Mouse (Mus musculus) heart, embryonic 11.5 days (tissue): ENCODE results near the gene Fam131a. TPM values are rescaled to one million over a fixed set of nuclear protein-coding genes. Genes with fewer than 3 reads are reported as not detected.
A peak's percentile ranks its signal among the peaks of the same experiment; 100 is the strongest.
"Not testable (repeated sequence)": the region's sequence is repeated elsewhere in the genome, so short reads cannot be mapped to it uniquely, and the experiment has no call there.

Source experiments
- ATAC-seq: fragments of 200-750 bp; cut with Nextera tagmentation; replicated peaks from 2 replicates; pipeline ENCODE4 v1.8.0; 2017; ENCODE audit warnings: moderate library complexity; ENCODE audit not compliant: insufficient number of reproducible peaks, low FRiP score, low TSS enrichment
- H3K27ac ChIP-seq: fragments of 300-500 bp; sonication (generic); 2 replicates; pipeline ENCODE4 v1.5.1; 2014; ENCODE audit warnings: mild to moderate bottlenecking, low read depth, low read length
- H3K27me3 ChIP-seq: fragments of 300-500 bp; sonication (generic); 2 replicates; pipeline ENCODE4 v1.6.1; 2014; ENCODE audit warnings: mild to moderate bottlenecking, low read length, mixed read lengths; ENCODE audit not compliant: control insufficient read depth, insufficient read depth
- H3K36me3 ChIP-seq: fragments of 300-500 bp; sonication (generic); 2 replicates; pipeline ENCODE4 v1.6.1; 2014; ENCODE audit warnings: mild to moderate bottlenecking, low read length, moderate library complexity, mixed read lengths; ENCODE audit not compliant: control insufficient read depth, insufficient read depth
- H3K4me1 ChIP-seq: fragments of 300-500 bp; sonication (generic); 2 replicates; pipeline ENCODE4 v1.6.1; 2014; ENCODE audit warnings: low read length; ENCODE audit not compliant: control insufficient read depth, insufficient read depth
- H3K4me2 ChIP-seq: fragments of 300-500 bp; sonication (generic); 2 replicates; pipeline ENCODE4 v1.6.1; 2014; ENCODE audit warnings: mild to moderate bottlenecking, moderate library complexity
- H3K4me3 ChIP-seq: fragments of 300-500 bp; sonication (generic); 2 replicates; pipeline ENCODE4 v1.5.1; 2014; ENCODE audit warnings: low read depth, low read length
- H3K9ac ChIP-seq: fragments of 300-500 bp; sonication (generic); 2 replicates; pipeline ENCODE4 v1.6.1; 2014; ENCODE audit warnings: mild to moderate bottlenecking, low read depth, low read length, moderate library complexity
- H3K9me3 ChIP-seq: fragments of 300-500 bp; sonication (generic); replicated peaks from 2 replicates; pipeline ENCODE4 v1.6.1; 2016; ENCODE audit warnings: low read length; ENCODE audit not compliant: control insufficient read depth
- WGBS: fragments of 180-500 bp; shearing (Covaris S2); extraction: QIAGEN DNeasy Blood & Tissue Kit; methylation state at CpG from one replicate; pipeline ENCODE4 v1.1.7; 2014; ENCODE audit not compliant: insufficient replicate concordance; 5-methylcytosine and 5-hydroxymethylcytosine counted together
- polyA plus RNA-seq: library from polyadenylated mRNA; unstranded; fragments of >200 nt; fragmentation: Nextera tagmentation; extraction: Ambion mirVana; gene quantifications from 2 replicates; pipeline ENCODE4 v1.2.1, GENCODE M21; 2014

Gene Fam131a
- 2.6 and 4.9 TPM in 2 replicates for polyA plus RNA-seq

DNA sequence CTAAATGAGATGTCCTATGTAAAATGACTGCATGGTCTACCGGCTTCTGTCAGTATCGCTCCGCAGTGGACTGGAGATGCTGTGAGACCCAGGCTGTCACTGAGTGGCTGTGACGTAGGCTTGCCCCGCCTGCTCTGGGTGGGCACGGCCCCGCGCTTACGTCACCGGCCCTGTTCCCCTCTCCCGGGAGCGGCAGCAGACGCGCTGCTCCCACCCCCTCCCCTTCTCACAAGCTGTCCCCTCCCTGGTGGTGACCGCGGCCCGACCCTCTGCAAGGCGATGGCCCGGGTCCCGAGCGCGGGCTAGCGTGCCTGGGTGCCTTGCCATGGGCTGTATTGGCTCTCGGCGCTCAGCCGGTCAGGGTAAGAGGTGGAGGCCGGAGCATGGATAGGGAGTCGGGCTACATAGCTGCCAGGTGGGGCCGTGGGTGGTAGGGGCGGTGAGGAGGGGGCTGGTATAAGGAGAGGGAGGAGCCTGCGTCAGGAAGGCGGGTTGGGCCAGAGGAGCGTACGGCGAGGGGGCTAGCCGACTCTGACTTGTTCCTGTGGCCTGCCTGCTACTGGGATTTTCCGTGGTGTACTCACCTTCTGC lies at the start of gene Fam131a:
TSS of gene Fam131a (plus strand) at position 131 of the 591 bp plus-strand sequence.
- Histone ChIP-seq H3K4me3 (peak within 1 kb of the TSS; percentile 65), H3K9ac (peak within 1 kb of the TSS; percentile 85), H3K4me1 (peaks cover 15% of the 10 kb centered on the region; the same call in 1 of the 2 replicates), H3K27me3 (peaks cover 15% of the 10 kb centered on the region; the same call in 1 of the 2 replicates), H3K9me3 (no peaks in the 10 kb centered on the region), H3K27ac (peak within 1 kb of the TSS; percentile 76), H3K4me2 (peak within 1 kb of the TSS; percentile 86), H3K36me3 (peaks cover 25% of the 10 kb centered on the region)
- under 1% methylated on average over 36 of the region's 37 CpGs for WGBS
- peak; percentile 90 for ATAC-seq

DNA sequence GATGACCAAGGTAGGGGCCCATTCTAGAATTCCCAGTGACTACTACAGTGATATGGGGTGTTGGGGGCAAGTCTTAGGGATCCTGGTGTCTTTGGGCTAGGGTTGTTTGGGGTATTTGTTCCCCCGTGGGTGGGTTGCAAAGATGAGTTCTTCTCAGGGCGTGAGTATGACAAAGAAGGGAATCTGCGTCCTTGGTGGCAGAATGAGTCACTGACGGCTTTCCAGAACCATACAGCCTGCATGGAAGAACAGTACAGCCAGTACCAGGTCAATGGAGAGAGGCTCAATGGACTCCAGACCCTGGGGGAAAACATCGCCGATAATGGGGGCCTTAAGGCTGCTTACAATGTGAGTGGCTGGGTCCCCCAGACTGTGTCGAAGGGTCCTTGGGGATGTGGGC lies 49.1 kb upstream of the Fam131a start:
- Histone ChIP-seq H3K27ac (no peak overlapping the region), H3K27me3 (no peaks in the 10 kb centered on the region; the same call in 1 of the 2 replicates), H3K4me2 (no peak overlapping the region), H3K9me3 (no peaks in the 10 kb centered on the region), H3K4me1 (no peaks in the 10 kb centered on the region), H3K36me3 (no peaks in the 10 kb centered on the region), H3K9ac (no peak overlapping the region), H3K4me3 (no peak overlapping the region)
- ATAC-seq = no peak
- 81% methylated on average over 7 of the region's 7 CpGs for WGBS

DNA sequence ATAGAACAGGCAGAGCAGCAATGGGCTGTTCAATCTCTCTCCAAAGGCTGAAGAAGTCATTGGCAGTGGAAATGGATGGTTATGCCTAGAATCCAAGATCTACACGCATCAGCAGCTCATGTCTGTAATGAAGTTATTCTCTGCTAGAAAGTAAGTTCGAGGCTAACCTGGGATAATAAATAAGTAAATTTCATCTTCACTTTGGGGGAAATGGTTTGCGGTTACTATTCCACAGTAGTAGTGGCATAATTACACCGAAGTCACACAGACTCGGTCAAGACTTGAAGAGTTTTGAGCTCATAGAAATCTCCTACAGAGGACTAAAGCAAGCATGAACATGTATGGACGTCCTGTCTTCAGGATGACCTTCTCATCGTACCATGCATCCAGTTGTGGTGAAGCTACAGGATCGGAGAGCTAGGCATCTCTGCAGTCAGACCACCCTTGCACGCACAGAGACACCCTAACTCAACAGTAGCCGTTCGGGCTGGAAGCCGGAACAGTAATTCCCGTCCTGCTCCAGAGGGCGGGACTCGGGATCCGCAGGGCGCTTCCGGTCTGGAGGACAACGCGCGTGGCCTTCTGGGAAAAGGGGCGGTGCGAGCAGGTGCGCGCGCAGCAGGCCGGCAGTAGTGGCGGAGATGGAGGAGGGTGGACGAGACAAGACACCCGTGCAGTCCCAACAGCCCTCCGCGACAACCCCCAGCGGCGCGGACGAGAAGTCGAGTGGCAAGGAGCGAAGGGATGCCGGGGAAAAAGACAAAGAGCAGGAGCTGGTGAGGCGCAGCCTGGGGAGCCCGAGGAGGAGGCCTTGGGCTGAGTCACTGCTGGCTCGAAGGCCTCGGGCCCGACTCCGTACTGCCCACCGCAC lies 41.7 kb upstream of the Fam131a start, which contains the start of gene Psmd2:
TSS of gene Psmd2 (plus strand) at position 577 of the 871 bp plus-strand sequence.
- H3K4me1 ChIP-seq = peaks cover 8% of the 10 kb centered on the region
- H3K27me3 ChIP-seq = 0 out of 2 replicates have a peak, but pooled peaks cover 2% of the 10 kb centered on the region
- H3K9me3 ChIP-seq = no peaks in the 10 kb centered on the region
- peak within 1 kb of the TSS; percentile 71 for H3K27ac ChIP-seq
- peak within 1 kb of the TSS; percentile 91 for H3K9ac ChIP-seq
- peaks cover 9% of the 10 kb centered on the region for H3K36me3 ChIP-seq
- WGBS = 3% methylated on average over 46 of the region's 46 CpGs
- peak within 1 kb of the TSS; percentile 94 for H3K4me3 ChIP-seq
- peak; percentile 92 for ATAC-seq
- H3K4me2 ChIP-seq = peak within 1 kb of the TSS; percentile 86

DNA sequence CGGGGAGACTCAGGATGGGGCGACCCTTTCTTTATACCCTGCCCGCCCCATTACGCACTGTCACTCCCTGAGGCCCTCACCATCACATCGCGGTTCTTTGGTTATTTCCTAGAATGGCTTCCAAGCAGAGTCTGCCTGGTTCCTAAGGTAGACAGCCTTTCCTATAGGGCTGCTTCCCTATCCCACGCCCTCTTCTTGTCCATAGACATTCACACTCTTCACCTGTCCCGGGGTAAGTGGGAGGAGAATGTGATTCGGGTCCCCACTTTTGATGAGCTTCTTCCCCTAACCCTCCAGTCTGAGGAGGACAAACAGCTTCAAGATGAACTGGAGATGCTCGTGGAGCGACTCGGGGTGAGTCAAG lies 41.1 kb upstream of the Fam131a start:
- Histone ChIP-seq H3K36me3 (peaks cover 11% of the 10 kb centered on the region), H3K4me3 (peak overlapping the region; percentile 94), H3K4me1 (peaks cover 8% of the 10 kb centered on the region), H3K27me3 (0 out of 2 replicates have a peak, but pooled peaks cover 2% of the 10 kb centered on the region), H3K27ac (no peak overlapping the region; the same call in 1 of the 2 replicates), H3K9ac (peak overlapping the region; percentile 91), H3K9me3 (no peaks in the 10 kb centered on the region), H3K4me2 (peak overlapping the region; percentile 86)
- 8% methylated on average over 12 of the region's 12 CpGs for WGBS
- ATAC-seq = no peak

DNA sequence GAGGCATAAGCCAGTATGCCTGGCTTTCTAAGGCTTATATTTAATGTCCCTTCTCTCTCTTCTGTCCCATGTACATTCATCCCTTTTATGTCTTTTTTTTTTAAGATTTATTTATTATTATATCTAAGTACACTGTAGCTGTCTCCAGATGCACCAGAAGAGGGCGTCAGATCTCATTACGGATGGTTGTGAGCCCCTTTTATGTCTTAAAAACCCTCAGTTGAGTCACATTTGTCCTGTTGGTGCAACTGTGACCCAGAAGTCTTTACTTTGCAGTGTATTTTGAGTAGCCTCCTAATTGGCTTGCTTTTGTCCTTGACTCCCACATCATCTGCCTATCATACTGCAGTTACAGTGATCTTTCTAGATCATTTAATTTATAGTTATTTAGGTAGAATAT lies 39.7 kb upstream of the Fam131a start:
- H3K4me1 ChIP-seq = peaks cover 8% of the 10 kb centered on the region
- no peak overlapping the region for H3K4me3 ChIP-seq
- H3K9me3 ChIP-seq = no peaks in the 10 kb centered on the region
- no peak overlapping the region for H3K9ac ChIP-seq
- peaks cover 18% of the 10 kb centered on the region for H3K36me3 ChIP-seq
- no peak for ATAC-seq
- H3K27me3 ChIP-seq = 0 out of 2 replicates have a peak, but pooled peaks cover 2% of the 10 kb centered on the region
- 53% methylated on average over 2 of the region's 2 CpGs for WGBS
- no peak overlapping the region for H3K27ac ChIP-seq
- 0 out of 2 replicates have a peak overlapping the region, but pooled peaks have one; percentile 7 for H3K4me2 ChIP-seq

DNA sequence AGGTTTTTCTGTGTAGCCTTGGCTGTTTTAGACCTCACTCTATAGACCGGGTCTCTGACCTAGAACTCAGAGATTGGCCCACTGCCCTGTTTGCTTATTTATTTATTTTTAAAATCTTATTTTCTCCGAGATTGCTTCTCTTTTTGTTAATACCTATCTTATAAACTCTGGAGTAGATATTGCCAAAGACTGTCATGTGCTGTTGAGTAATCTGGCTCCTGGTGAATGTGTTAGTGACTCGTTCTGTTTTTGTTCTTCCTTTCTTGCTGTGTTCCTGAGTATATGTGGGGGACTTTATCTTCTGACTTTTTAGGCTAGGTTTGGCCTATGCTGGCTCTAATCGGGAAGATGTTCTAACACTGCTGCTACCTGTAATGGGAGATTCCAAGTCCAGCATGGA lies 35.4 kb upstream of the Fam131a start:
- Histone ChIP-seq H3K9me3 (no peaks in the 10 kb centered on the region), H3K36me3 (peaks cover 53% of the 10 kb centered on the region), H3K27me3 (no peaks in the 10 kb centered on the region), H3K4me1 (peaks cover 2% of the 10 kb centered on the region), H3K27ac (no peak overlapping the region), H3K4me2 (no peak overlapping the region), H3K9ac (no peak overlapping the region), H3K4me3 (no peak overlapping the region)
- 89% methylated on average over 4 of the region's 4 CpGs for WGBS
- no peak for ATAC-seq

DNA sequence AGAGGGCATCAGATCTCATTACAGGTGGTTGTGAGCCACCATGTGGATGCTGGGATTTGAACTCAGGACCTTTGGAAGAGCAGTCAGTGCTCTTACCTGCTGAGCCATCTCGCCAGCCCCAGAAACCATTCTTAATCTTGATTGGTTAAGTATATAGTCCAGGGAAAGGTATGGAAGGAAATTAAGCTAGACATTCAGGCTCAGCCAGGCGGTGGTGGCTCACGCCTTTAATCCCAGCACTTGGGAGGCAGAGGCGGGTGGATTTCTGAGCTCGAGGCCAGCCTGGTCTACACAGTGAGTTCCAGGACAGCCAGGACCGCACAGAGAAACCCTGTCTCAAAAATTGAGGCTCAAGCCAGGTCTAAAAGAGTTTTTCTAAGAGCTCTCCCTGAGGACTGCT lies 25.0 kb upstream of the Fam131a start, which contains the start of gene Eif4g1:
TSS of gene Eif4g1 (plus strand) at position 301 of the 400 bp plus-strand sequence.
- not testable (repeated sequence) for H3K9ac ChIP-seq, H3K4me2 ChIP-seq, H3K36me3 ChIP-seq, H3K4me1 ChIP-seq, H3K27ac ChIP-seq, ATAC-seq, H3K27me3 ChIP-seq, H3K4me3 ChIP-seq, H3K9me3 ChIP-seq
- 91% methylated on average over 3 of the region's 6 CpGs for WGBS

DNA sequence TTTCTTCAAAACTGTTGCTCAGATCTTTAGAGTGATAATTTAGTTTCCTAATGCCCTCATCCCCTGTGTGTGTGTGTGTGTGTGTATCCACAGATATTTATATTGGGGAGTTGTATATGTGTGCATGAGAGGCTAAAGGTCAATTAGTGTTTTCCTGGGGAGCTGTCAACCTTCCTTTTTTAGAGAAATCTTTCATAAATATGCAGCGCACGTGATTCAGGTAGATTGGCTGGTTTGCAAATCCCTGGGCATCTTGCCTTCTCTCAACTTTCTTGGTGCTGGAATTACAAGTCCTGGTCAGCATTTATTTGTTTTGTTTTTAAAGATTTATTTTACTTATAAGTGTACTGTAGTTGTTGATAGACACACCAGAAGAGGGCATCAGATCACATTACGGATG lies 22.8 kb upstream of the Fam131a start:
- H3K4me1 ChIP-seq = peaks cover 14% of the 10 kb centered on the region
- no peak for ATAC-seq
- H3K9ac ChIP-seq = no peak overlapping the region
- no peak overlapping the region for H3K27ac ChIP-seq
- H3K27me3 ChIP-seq = no peaks in the 10 kb centered on the region
- no peaks in the 10 kb centered on the region for H3K9me3 ChIP-seq
- no peak overlapping the region for H3K4me3 ChIP-seq
- H3K4me2 ChIP-seq = no peak overlapping the region
- WGBS = 83% methylated on average over 3 of the region's 3 CpGs
- peaks cover 5% of the 10 kb centered on the region; the same call in 1 of the 2 replicates for H3K36me3 ChIP-seq
